Comparison of ENCODE assay signal across 8 mouse cellular contexts in genomic region chr11:120232230-120233097, GRCm38 (mm10). TPM values are rescaled to one million over a fixed set of nuclear protein-coding genes. Genes with fewer than 3 reads are reported as not detected.
DNase-seq lines count a peak whose midpoint lies in the region; ATAC-seq and TF ChIP-seq lines count a peak whose summit lies in the region.

Gene Bahcc1, plus strand, starts transcription at chr11:120232947.

- peak within 1 kb of the TSS; percentile 58; the same call in 1 of the 2 replicates for H3K4me3 ChIP-seq in G1E (ENCODE audit: low read depth, low read length)
- peak within 1 kb of the TSS; percentile 91 for H3K4me3 ChIP-seq in forebrain, embryonic 16.5 days (replicated peaks; ENCODE audit: low read length)
- peak within 1 kb of the TSS; percentile 89 for H3K4me3 ChIP-seq in layer of hippocampus, adult 2 months
- peak within 1 kb of the TSS; percentile 96 for H3K4me3 ChIP-seq in lung, embryonic 14.5 days (ENCODE audit: low read depth, low read length)
- H3K4me3 ChIP-seq in olfactory bulb, adult 2 months (ENCODE audit: insufficient read depth, low read depth, low read length), result peak within 1 kb of the TSS; percentile 80
- H3K4me3 ChIP-seq in thymus, adult 2 months (ENCODE audit: control insufficient read depth, insufficient read depth, low read length), result peak within 1 kb of the TSS; percentile 83

- H3K9me3 ChIP-seq in G1E (replicated peaks), result peaks cover 48% of the 10 kb centered on the region
- no peaks in the 10 kb centered on the region for H3K9me3 ChIP-seq in forebrain, embryonic 16.5 days (ENCODE audit: control insufficient read depth, low read length)
- H3K9me3 ChIP-seq in lung, embryonic 14.5 days (ENCODE audit: low read depth, low read length), result no peaks in the 10 kb centered on the region

- DNase-seq in G1E (ENCODE audit: low spot score), result peak; percentile 84
- peak; percentile 100 for DNase-seq in cerebellum, adult 18-20 months
- DNase-seq in heart, postnatal 36 days, result peak; percentile 100
- DNase-seq in layer of hippocampus, adult 2 months (ENCODE audit: low spot score in 2 of 2), result peak; percentile 100
- peak; percentile 100 for DNase-seq in lung, embryonic 14.5 days
- DNase-seq in thymus, adult 2 months, result peak; percentile 95

- H3K36me3 ChIP-seq in G1E (replicated peaks), result no peaks in the 10 kb centered on the region
- no peaks in the 10 kb centered on the region for H3K36me3 ChIP-seq in forebrain, embryonic 16.5 days (ENCODE audit: control insufficient read depth, insufficient read depth)
- H3K36me3 ChIP-seq in lung, embryonic 14.5 days (ENCODE audit: insufficient read depth), result peaks cover 14% of the 10 kb centered on the region; the same call in 1 of the 2 replicates
- H3K36me3 ChIP-seq in thymus, adult 2 months (ENCODE audit: control insufficient read depth, insufficient read depth, low read length), result no peaks in the 10 kb centered on the region

- peak; percentile 83 for ATAC-seq in G1E (ENCODE audit: extremely low read depth, insufficient number of reproducible peaks, low FRiP score, poor library complexity, severe bottlenecking)
- peak; percentile 95 for ATAC-seq in forebrain, embryonic 16.5 days
- ATAC-seq in lung, embryonic 14.5 days (ENCODE audit: insufficient read depth), result peak; percentile 89

- H3K9ac ChIP-seq in forebrain, embryonic 16.5 days (replicated peaks; ENCODE audit: low read depth, low read length), result peak within 1 kb of the TSS; percentile 100
- peak within 1 kb of the TSS; percentile 100 for H3K9ac ChIP-seq in lung, embryonic 14.5 days

- under 1% methylated on average over 36 of the region's 36 CpGs for WGBS in forebrain, embryonic 16.5 days
- WGBS in lung, embryonic 14.5 days, result 1% methylated on average over 36 of the region's 36 CpGs
- under 1% methylated on average over 36 of the region's 36 CpGs for WGBS in olfactory bulb, adult 2 months
- 4% methylated on average over 36 of the region's 36 CpGs for WGBS in thymus, adult 2 months

- intact Hi-C loops in heart, postnatal 36 days (cut with DNase I), result loop anchor here (2.0 kb wide), 1 partner anchor 116 kb away; the partner anchor contains the start of gene Actg1

- H3K4me1 ChIP-seq in G1E (ENCODE audit: insufficient read depth, low read depth, low read length), result peaks cover 28% of the 10 kb centered on the region
- H3K4me1 ChIP-seq in forebrain, embryonic 16.5 days (replicated peaks; ENCODE audit: control insufficient read depth, insufficient read depth, low read length), result peaks cover 31% of the 10 kb centered on the region
- H3K4me1 ChIP-seq in lung, embryonic 14.5 days (ENCODE audit: insufficient read depth), result peaks cover 24% of the 10 kb centered on the region
- H3K4me1 ChIP-seq in olfactory bulb, adult 2 months (ENCODE audit: control insufficient read depth, insufficient read depth, low read length), result peaks cover 23% of the 10 kb centered on the region
- H3K4me1 ChIP-seq in thymus, adult 2 months (replicated peaks; ENCODE audit: control insufficient read depth, insufficient read depth, low read length), result peaks cover 57% of the 10 kb centered on the region

- H3K27me3 ChIP-seq in G1E (ENCODE audit: insufficient read depth, low read length), result peaks cover 75% of the 10 kb centered on the region
- H3K27me3 ChIP-seq in forebrain, embryonic 16.5 days (replicated peaks; ENCODE audit: control insufficient read depth, insufficient read depth, low read length), result no peaks in the 10 kb centered on the region
- no peaks in the 10 kb centered on the region for H3K27me3 ChIP-seq in lung, embryonic 14.5 days (ENCODE audit: insufficient read depth, low read length)
- H3K27me3 ChIP-seq in thymus, adult 2 months (ENCODE audit: control insufficient read depth, insufficient read depth, low read length), result no peaks in the 10 kb centered on the region; the same call in 1 of the 2 replicates

- no peak for TF ChIP-seq CTCF in G1E (IDR thresholded peaks at IDR 0.05; ENCODE audit: low read depth, low read length)
- peak; percentile 37 for TF ChIP-seq CTCF in layer of hippocampus, adult 2 months (conservative IDR thresholded peaks at IDR 0.05)
- no peak for TF ChIP-seq CTCF in lung, embryonic 14.5 days (IDR thresholded peaks at IDR 0.05; ENCODE audit: low read depth)
- TF ChIP-seq CTCF in olfactory bulb, adult 2 months (IDR thresholded peaks at IDR 0.05; ENCODE audit: insufficient read depth, low read depth, low read length), result no peak
- peak; percentile 42; the same call in 1 of the 2 replicates for TF ChIP-seq CTCF in thymus, adult 2 months (IDR thresholded peaks at IDR 0.05; ENCODE audit: borderline replicate concordance, control insufficient read depth, extremely low read depth, insufficient read depth, low read length, poor library complexity)

- H3K4me2 ChIP-seq in forebrain, embryonic 16.5 days (ENCODE audit: low read length), result peak within 1 kb of the TSS; percentile 97
- H3K4me2 ChIP-seq in lung, embryonic 14.5 days, result peak within 1 kb of the TSS; percentile 99

- TF ChIP-seq POLR2A in olfactory bulb, adult 2 months (IDR thresholded peaks at IDR 0.05; ENCODE audit: insufficient read depth, low read depth, low read length), result peak; percentile 96
- peak; percentile 66 for TF ChIP-seq POLR2A in thymus, adult 2 months (IDR thresholded peaks at IDR 0.05; ENCODE audit: control insufficient read depth, extremely low read depth, insufficient read depth, low read length, poor library complexity)

- peak within 1 kb of the TSS; percentile 95 for H3K27ac ChIP-seq in forebrain, embryonic 16.5 days (ENCODE audit: low read length)
- peak within 1 kb of the TSS; percentile 99 for H3K27ac ChIP-seq in layer of hippocampus, adult 2 months
- peak within 1 kb of the TSS; percentile 79 for H3K27ac ChIP-seq in lung, embryonic 14.5 days (ENCODE audit: low read depth)
- H3K27ac ChIP-seq in olfactory bulb, adult 2 months (ENCODE audit: insufficient read depth, low read depth, low read length), result peak within 1 kb of the TSS; percentile 93
- H3K27ac ChIP-seq in thymus, adult 2 months (ENCODE audit: control insufficient read depth, insufficient read depth, low read length), result no peak within 1 kb of the TSS

RNA-seq across cellular contexts. Expression of gene Bahcc1, which starts in this region (rescaled TPM):
- total RNA-seq in G1E (2014; fragmentation: Nextera tagmentation) (0.10 TPM in 1 of 2 replicates, not detected in the other), G1E (2017) (0.05 and 0.12 TPM in 2 replicates)
- polyA plus RNA-seq in G1E (2012), result 0.42 and 0.50 TPM in 2 replicates
- 14.5 and 14.8 TPM in 2 replicates for polyA plus RNA-seq in forebrain, embryonic 16.5 days (2015; fragmentation: Nextera tagmentation; extraction: Ambion mirVana)
- total RNA-seq in heart, postnatal 36 days (2021), result 10 to 100 TPM in 1 of 2 experiments, 1 to 10 TPM in 1; 8.5 to 11.2 TPM
- 10 to 100 TPM; 19.9 to 20.7 TPM for total RNA-seq in layer of hippocampus, adult 2 months (2021)
- polyA plus RNA-seq in lung, embryonic 14.5 days (2014; fragmentation: Nextera tagmentation; extraction: Ambion mirVana), result 14.3 and 15.6 TPM in 2 replicates
- polyA plus RNA-seq in olfactory bulb, adult 2 months (2012; ENCODE audit: insufficient read depth, insufficient read length, low replicate concordance, missing spikeins), result not detected in 2 replicates
- polyA plus RNA-seq in thymus, adult 2 months (2012; rRNA removed), result 11.0 and 15.1 TPM in 2 replicates

Comparison
In these comparisons a context has a peak if more than half of its experiments do, and no peak if none do; other contexts are left out.
1. RNA of gene Bahcc1 (total RNA-seq): 19.9 to 20.7 TPM in layer of hippocampus, adult 2 months and 8.5 to 11.2 TPM in heart, postnatal 36 days; 0.05 to 0.12 TPM in G1E; every median in the first group is over 4 times any median in the second.
2. Peak in DNase-seq, ATAC-seq and H3K4me3 ChIP-seq in G1E; RNA of the gene not detected or under 1 TPM.
3. CTCF ChIP-seq: peak in layer of hippocampus, adult 2 months (single experiment) and thymus, adult 2 months (single experiment); none in G1E (single experiment), lung, embryonic 14.5 days (single experiment) and olfactory bulb, adult 2 months (single experiment).
4. Peak in every context shown above with its lines, with median percentiles within 50 percentile points of each other: ATAC-seq, DNase-seq and H3K4me3 ChIP-seq.